Mouse (Mus musculus) forebrain, embryonic 12.5 days (tissue): ENCODE data around the gene Plbd2. TPM values are rescaled to one million over a fixed set of nuclear protein-coding genes. Genes with fewer than 3 reads are reported as not detected.

ENCODE experiments used
- polyA plus RNA-seq: library from polyadenylated mRNA; unstranded; fragments of >200 nt; fragmentation: Nextera tagmentation; extraction: Ambion mirVana; gene quantifications from 2 replicates; pipeline ENCODE4 v1.2.1, GENCODE M21; 2016

Gene Plbd2
- polyA plus RNA-seq, 1 experiment from 2014 or later, result 25.9 TPM

Other genes starting within 250 kb of the Plbd2 start
- 23.8 and 26.6 TPM in 2 replicates for gene Lhx5, start 71.9 kb downstream of the Plbd2 start, polyA plus RNA-seq
- gene Sdsl, start 30.8 kb downstream of the Plbd2 start, polyA plus RNA-seq, result 4.5 and 5.1 TPM in 2 replicates
- gene Sds, start 27.1 kb downstream of the Plbd2 start, polyA plus RNA-seq, result not detected in 2 replicates
- 2.3 and 2.8 TPM in 2 replicates for gene Slc8b1, start 7.5 kb upstream of the Plbd2 start, polyA plus RNA-seq
- gene Tpcn1, start 85.0 kb upstream of the Plbd2 start, polyA plus RNA-seq, result 11.8 and 15.1 TPM in 2 replicates
- 1.3 and 1.4 TPM in 2 replicates for gene Iqcd, start 85.4 kb upstream of the Plbd2 start, polyA plus RNA-seq
- 13.6 and 16.6 TPM in 2 replicates for gene Rita1, start 109.0 kb upstream of the Plbd2 start, polyA plus RNA-seq
- 50.7 and 52.6 TPM in 2 replicates for gene Ddx54, start 109.1 kb upstream of the Plbd2 start, polyA plus RNA-seq
- 0.28 TPM in 1 of 2 replicates, not detected in the other for gene Cfap73, start 130.6 kb upstream of the Plbd2 start, polyA plus RNA-seq
- 0.17 and 0.20 TPM in 2 replicates for gene Rasal1, start 145.2 kb upstream of the Plbd2 start, polyA plus RNA-seq
- 17.1 and 18.1 TPM in 2 replicates for gene Dtx1, start 208.3 kb upstream of the Plbd2 start, polyA plus RNA-seq
- 0.10 and 0.17 TPM in 2 replicates for gene Oas2, start 246.2 kb upstream of the Plbd2 start, polyA plus RNA-seq